Mouse (Mus musculus) limb, embryonic 11.5 days (tissue): ENCODE measurements around the gene Ckap4. TPM values are rescaled to one million over a fixed set of nuclear protein-coding genes. Genes with fewer than 3 reads are reported as not detected.
"Not testable (repeated sequence)": the region's sequence is repeated elsewhere in the genome, so short reads cannot be mapped to it uniquely, and the experiment has no call there.

ENCODE experiments used
- ATAC-seq: fragments of 200-750 bp; cut with Nextera tagmentation; 2 replicates; pipeline ENCODE4 v1.8.0; 2017; ENCODE audit warnings: low read depth; ENCODE audit not compliant: insufficient number of reproducible peaks, low FRiP score, low TSS enrichment
- DNase-seq: peaks from one replicate; pipeline ENCODE4 v3.0.0-alpha.2; 2015; ENCODE audit warnings: low spot score
- H3K27ac ChIP-seq: fragments of 300-500 bp; sonication (generic); replicated peaks from 2 replicates; pipeline ENCODE4 v1.5.1; 2014; ENCODE audit warnings: low read depth, mild to moderate bottlenecking, low read length
- H3K27me3 ChIP-seq: fragments of 300-500 bp; sonication (generic); 2 replicates; pipeline ENCODE4 v1.6.1; 2014; ENCODE audit warnings: mild to moderate bottlenecking, low read length, mixed read lengths; ENCODE audit not compliant: control insufficient read depth, insufficient read depth
- H3K36me3 ChIP-seq: fragments of 300-500 bp; sonication (generic); 2 replicates; pipeline ENCODE4 v1.6.1; 2014; ENCODE audit warnings: mild to moderate bottlenecking, low read length, moderate library complexity, mixed read lengths; ENCODE audit not compliant: control insufficient read depth, insufficient read depth
- H3K4me1 ChIP-seq: fragments of 300-500 bp; sonication (generic); 2 replicates; pipeline ENCODE4 v1.6.1; 2014; ENCODE audit warnings: low read length, mixed read lengths; ENCODE audit not compliant: control insufficient read depth, insufficient read depth
- H3K4me2 ChIP-seq: fragments of 300-500 bp; sonication (generic); 2 replicates; pipeline ENCODE4 v1.6.1; 2014; ENCODE audit warnings: low read depth, mild to moderate bottlenecking, moderate library complexity; ENCODE audit not compliant: severe bottlenecking
- H3K4me3 ChIP-seq: fragments of 300-500 bp; sonication (generic); 2 replicates; pipeline ENCODE4 v1.5.1; 2014; ENCODE audit warnings: low read depth, low read length
- H3K9ac ChIP-seq: fragments of 300-500 bp; sonication (generic); 2 replicates; pipeline ENCODE4 v1.6.1; 2014; ENCODE audit warnings: mild to moderate bottlenecking, low read length
- H3K9me3 ChIP-seq: fragments of 300-500 bp; sonication (generic); 2 replicates; pipeline ENCODE4 v1.6.1; 2016; ENCODE audit warnings: low read length; ENCODE audit not compliant: control insufficient read depth
- WGBS: fragments of 180-500 bp; shearing (Covaris S2); extraction: QIAGEN DNeasy Blood & Tissue Kit; methylation state at CpG from one replicate; pipeline ENCODE4 v1.1.7; 2014; 5-methylcytosine and 5-hydroxymethylcytosine counted together
- polyA plus RNA-seq: library from polyadenylated mRNA; unstranded; fragments of >200 nt; fragmentation: Nextera tagmentation; extraction: Ambion mirVana; gene quantifications from 2 replicates; pipeline ENCODE4 v1.2.1, GENCODE M21; 2014

The Ckap4 gene
- polyA plus RNA-seq, 1 experiment from 2014 or later, result 75.8 TPM

DNA sequence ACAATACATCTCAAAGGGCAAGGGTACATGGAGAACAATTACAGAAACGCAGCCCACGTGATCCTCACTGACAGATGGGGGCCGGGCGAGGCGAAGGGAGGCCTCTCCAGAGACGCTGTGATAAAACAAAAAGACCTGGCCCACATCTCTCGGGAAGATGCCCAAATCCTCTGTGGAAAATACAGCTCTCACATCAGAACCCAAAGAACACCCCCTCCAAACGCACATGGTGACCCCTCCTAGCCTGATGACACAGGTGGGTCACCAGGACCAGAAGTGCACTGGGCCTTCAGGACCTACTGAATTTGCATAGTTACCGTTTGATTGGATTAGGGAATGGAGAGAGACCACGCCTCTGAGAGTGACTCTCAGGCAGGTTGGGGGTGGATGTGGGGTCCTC, 7.4 kb downstream of the Ckap4 start:
- no peaks in the 10 kb centered on the region for H3K9me3 ChIP-seq
- WGBS, result 84% methylated on average over 10 of the region's 10 CpGs
- H3K36me3 ChIP-seq, result peaks cover 10% of the 10 kb centered on the region
- H3K27ac ChIP-seq, result no peak overlapping the region
- H3K4me3 ChIP-seq, result no peak overlapping the region
- H3K27me3 ChIP-seq, result no peaks in the 10 kb centered on the region
- H3K9ac ChIP-seq, result no peak overlapping the region
- peaks cover 8% of the 10 kb centered on the region for H3K4me1 ChIP-seq
- H3K4me2 ChIP-seq, result no peak overlapping the region
- no peak for DNase-seq
- no peak for ATAC-seq

- H3K36me3 ChIP-seq, result peaks cover 10% of the 10 kb centered on the region
- H3K4me2 ChIP-seq, result no peak overlapping the region
- DNase-seq, result no peak
- no peak overlapping the region for H3K4me3 ChIP-seq
- H3K9ac ChIP-seq, result no peak overlapping the region
- no peaks in the 10 kb centered on the region for H3K9me3 ChIP-seq
- H3K27me3 ChIP-seq, result no peaks in the 10 kb centered on the region
- H3K27ac ChIP-seq, result no peak overlapping the region
- WGBS, result 48% methylated on average over 10 of the region's 10 CpGs
- ATAC-seq, result no peak
- no peaks in the 10 kb centered on the region for H3K4me1 ChIP-seq
Observed at GRCm38 (mm10) chr10:84523682-84524081, 10.2 kb downstream of the Ckap4 start.

DNA sequence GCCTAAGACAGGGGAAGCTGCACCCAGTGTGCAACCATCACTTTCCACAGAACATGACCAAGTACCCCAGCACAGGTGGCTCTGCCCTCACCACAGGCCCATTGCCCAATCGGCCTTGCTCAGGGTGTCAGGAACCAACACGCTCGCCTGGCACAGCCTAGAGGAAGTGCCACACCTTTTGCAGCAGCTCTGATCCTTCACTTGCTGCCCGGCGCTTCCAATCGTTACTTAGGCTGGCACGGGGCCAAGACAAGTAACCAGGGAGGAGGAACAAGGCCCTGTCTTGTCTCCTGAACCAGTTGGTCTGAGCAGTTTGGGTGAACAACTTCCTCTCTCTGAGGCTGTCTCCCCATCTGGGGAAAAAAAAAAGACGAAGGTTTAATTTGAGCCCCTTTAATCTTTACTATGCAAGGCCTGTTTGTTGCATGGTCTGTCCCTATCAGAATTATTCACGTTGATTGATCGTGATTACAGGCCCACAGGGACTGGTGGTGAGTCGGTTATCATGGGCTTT, 17.4 kb downstream of the Ckap4 start:
- no peaks in the 10 kb centered on the region for H3K27me3 ChIP-seq
- H3K9me3 ChIP-seq, result no peaks in the 10 kb centered on the region
- no peak overlapping the region for H3K4me3 ChIP-seq
- DNase-seq (no peak), ATAC-seq (no peak)
- no peak overlapping the region for H3K27ac ChIP-seq
- WGBS, result 81% methylated on average over 11 of the region's 11 CpGs
- H3K4me2 ChIP-seq, result no peak overlapping the region
- H3K9ac ChIP-seq, result no peak overlapping the region
- H3K36me3 ChIP-seq, result no peaks in the 10 kb centered on the region
- no peaks in the 10 kb centered on the region for H3K4me1 ChIP-seq

DNA sequence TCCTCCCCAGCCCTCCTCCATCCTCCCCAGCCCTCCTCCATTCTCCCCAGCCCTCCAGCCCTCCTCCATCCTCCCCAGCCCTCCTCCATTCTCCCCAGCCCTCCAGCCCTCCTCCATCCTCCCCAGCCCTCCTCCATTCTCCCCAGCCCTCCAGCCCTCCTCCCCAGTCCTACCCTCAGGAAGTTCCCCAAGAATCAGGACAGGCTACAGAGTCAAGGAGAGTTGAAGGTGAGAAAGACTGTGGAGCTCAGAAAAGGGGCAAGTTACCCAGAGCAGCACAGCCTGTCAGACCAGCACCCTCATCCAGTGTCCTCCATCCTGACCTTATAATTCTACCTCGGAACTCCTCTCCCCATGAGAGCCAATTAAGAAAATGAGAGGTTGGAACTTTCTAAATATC, 17.9 kb downstream of the Ckap4 start:
- H3K9ac ChIP-seq, H3K4me2 ChIP-seq, H3K9me3 ChIP-seq, H3K4me1 ChIP-seq, ATAC-seq, H3K36me3 ChIP-seq, DNase-seq, H3K27me3 ChIP-seq, H3K4me3 ChIP-seq, H3K27ac ChIP-seq: not testable (repeated sequence)
- 74% methylated on average over 1 of the region's 1 CpGs for WGBS

DNA sequence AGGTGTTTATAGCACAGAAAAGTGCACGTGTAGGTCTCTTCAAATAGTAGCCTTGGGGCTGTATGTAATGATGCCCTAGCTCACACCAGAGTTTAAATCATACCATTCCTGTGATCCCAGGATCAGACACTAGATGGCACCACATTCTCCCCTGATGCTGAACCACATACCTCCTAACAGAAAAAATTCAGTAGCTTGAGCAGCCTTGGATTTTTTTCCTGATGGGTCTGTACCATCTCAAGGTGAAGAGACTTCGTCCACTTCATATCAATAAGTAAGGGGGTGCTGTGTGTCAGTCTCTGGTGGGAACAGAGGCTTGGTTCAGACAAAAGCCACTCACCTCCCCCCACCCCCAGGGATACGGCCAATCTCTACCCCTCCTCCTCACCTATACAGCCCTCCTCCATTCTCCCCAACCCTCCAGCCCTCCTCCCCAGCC, 18.3 kb downstream of the Ckap4 start:
- Histone ChIP-seq H3K9ac (no peak overlapping the region), H3K4me2 (no peak overlapping the region), H3K9me3 (no peaks in the 10 kb centered on the region), H3K27me3 (no peaks in the 10 kb centered on the region), H3K36me3 (no peaks in the 10 kb centered on the region), H3K4me3 (no peak overlapping the region), H3K27ac (no peak overlapping the region), H3K4me1 (no peaks in the 10 kb centered on the region)
- DNase-seq, result peak; percentile 91
- peak; percentile 62 for ATAC-seq
- WGBS, result 36% methylated on average over 3 of the region's 3 CpGs

DNA sequence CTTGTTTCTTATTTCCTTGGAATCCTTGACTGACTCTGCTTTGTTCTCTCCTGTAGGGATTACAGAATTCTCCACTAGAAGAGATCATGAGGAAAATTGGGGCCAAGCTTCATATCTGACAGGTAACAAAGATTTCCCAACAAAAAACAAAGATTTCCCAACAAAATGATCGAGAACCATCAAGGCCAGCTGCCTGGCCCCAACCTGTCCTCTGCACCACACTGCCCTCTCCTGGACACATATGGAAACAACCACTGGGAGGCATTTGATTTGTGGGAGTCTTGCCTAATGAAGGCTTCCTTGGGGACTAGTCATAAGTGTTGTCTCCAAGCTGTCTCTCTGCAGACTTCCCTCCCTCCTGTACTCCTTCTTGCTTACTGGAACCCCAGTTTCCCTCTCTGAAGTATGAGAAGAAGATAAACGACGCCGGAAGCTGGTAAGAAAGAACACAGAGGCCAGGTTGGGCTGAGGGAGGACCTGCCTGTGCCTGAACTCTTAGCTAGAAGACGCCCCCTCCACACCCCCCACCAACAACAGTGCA, 19.8 kb downstream of the Ckap4 start:
- WGBS, result 50% methylated on average over 5 of the region's 5 CpGs
- Histone ChIP-seq H3K27ac (no peak overlapping the region), H3K36me3 (no peaks in the 10 kb centered on the region), H3K27me3 (no peaks in the 10 kb centered on the region), H3K4me1 (no peaks in the 10 kb centered on the region), H3K9ac (no peak overlapping the region), H3K4me3 (no peak overlapping the region), H3K9me3 (no peaks in the 10 kb centered on the region), H3K4me2 (no peak overlapping the region)
- DNase-seq (peak; percentile 76), ATAC-seq (no peak)

- Histone ChIP-seq H3K4me2 (no peak overlapping the region), H3K4me1 (no peaks in the 10 kb centered on the region), H3K9ac (no peak overlapping the region), H3K4me3 (no peak overlapping the region), H3K36me3 (no peaks in the 10 kb centered on the region), H3K27me3 (no peaks in the 10 kb centered on the region), H3K27ac (no peak overlapping the region), H3K9me3 (no peaks in the 10 kb centered on the region)
- ATAC-seq, result no peak
- DNase-seq, result no peak
Observed at GRCm38 (mm10) chr10:84512766-84513165, 21.1 kb downstream of the Ckap4 start.

- H3K4me3 ChIP-seq, result no peak overlapping the region
- H3K36me3 ChIP-seq, result no peaks in the 10 kb centered on the region
- no peak for DNase-seq
- 97% methylated on average over 1 of the region's 1 CpGs for WGBS
- H3K27me3 ChIP-seq, result no peaks in the 10 kb centered on the region
- no peak overlapping the region for H3K9ac ChIP-seq
- no peak overlapping the region for H3K4me2 ChIP-seq
- H3K9me3 ChIP-seq, result no peaks in the 10 kb centered on the region
- H3K27ac ChIP-seq, result no peak overlapping the region
- ATAC-seq, result no peak
- no peaks in the 10 kb centered on the region for H3K4me1 ChIP-seq
Observed at GRCm38 (mm10) chr10:84508603-84509002, 25.3 kb downstream of the Ckap4 start.

- Histone ChIP-seq H3K4me1 (peaks cover 3% of the 10 kb centered on the region; the same call in 1 of the 2 replicates), H3K9ac (no peak overlapping the region), H3K36me3 (no peaks in the 10 kb centered on the region), H3K27me3 (no peaks in the 10 kb centered on the region), H3K9me3 (no peaks in the 10 kb centered on the region), H3K4me2 (no peak overlapping the region), H3K4me3 (no peak overlapping the region), H3K27ac (no peak overlapping the region)
- ATAC-seq (no peak), DNase-seq (no peak)
- WGBS, result 12% methylated on average over 2 of the region's 2 CpGs
Observed at GRCm38 (mm10) chr10:84498867-84499266, 35.0 kb downstream of the Ckap4 start.
